Mouse (Mus musculus) lung, postnatal 0 days (tissue): ENCODE results near the gene Atraid. TPM values are rescaled to one million over a fixed set of nuclear protein-coding genes. Genes with fewer than 3 reads are reported as not detected.
A peak's percentile ranks its signal among the peaks of the same experiment; 100 is the strongest.

Experiments
- ATAC-seq: fragments of 200-750 bp; cut with Nextera tagmentation; 2 replicates; pipeline ENCODE4 v1.8.0; 2017; ENCODE audit warnings: moderate library complexity
- DNase-seq: peaks from one replicate; pipeline ENCODE4 v3.0.0-alpha.2; 2016; ENCODE audit warnings: low spot score
- H3K27ac ChIP-seq: fragments of 300-500 bp; sonication (generic); 2 replicates; pipeline ENCODE4 v1.5.1; 2014; ENCODE audit warnings: antibody characterized with exemption, mild to moderate bottlenecking, low read length, mixed read lengths
- H3K27me3 ChIP-seq: fragments of 300-500 bp; sonication (generic); replicated peaks from 2 replicates; pipeline ENCODE4 v1.6.1; 2014; ENCODE audit warnings: low read length, mixed read lengths; ENCODE audit not compliant: insufficient read depth
- H3K36me3 ChIP-seq: fragments of 300-500 bp; sonication (generic); 2 replicates; pipeline ENCODE4 v1.6.1; 2014; ENCODE audit warnings: low read length, mixed read lengths; ENCODE audit not compliant: insufficient read depth
- H3K4me1 ChIP-seq: fragments of 300-500 bp; sonication (generic); 2 replicates; pipeline ENCODE4 v1.6.1; 2014; ENCODE audit warnings: antibody characterized with exemption, low read depth, low read length, mixed read lengths; ENCODE audit not compliant: insufficient read depth
- H3K4me2 ChIP-seq: fragments of 300-500 bp; sonication (generic); replicated peaks from 2 replicates; pipeline ENCODE4 v1.6.1; 2014; ENCODE audit warnings: low read depth, mild to moderate bottlenecking, low read length, moderate library complexity, mixed read lengths
- H3K4me3 ChIP-seq: fragments of 300-500 bp; sonication (generic); 2 replicates; pipeline ENCODE4 v1.5.1; 2014; ENCODE audit warnings: low read depth, low read length
- H3K9ac ChIP-seq: fragments of 300-500 bp; sonication (generic); replicated peaks from 2 replicates; pipeline ENCODE4 v1.6.1; 2014; ENCODE audit warnings: low read depth, mild to moderate bottlenecking
- H3K9me3 ChIP-seq: fragments of 300-500 bp; sonication (generic); 2 replicates; pipeline ENCODE4 v1.6.1; 2016; ENCODE audit warnings: low read length, mixed read lengths
- CTCF ChIP-seq: IDR thresholded peaks from 2 replicates; pipeline ENCODE4 v1.5.1; 2016; ENCODE audit warnings: antibody characterized with exemption, mild to moderate bottlenecking
- EP300 ChIP-seq: IDR thresholded peaks from 2 replicates; pipeline ENCODE4 v1.6.1; 2016; ENCODE audit warnings: antibody characterized with exemption, mild to moderate bottlenecking, control low read depth
- WGBS: fragments of 180-500 bp; shearing (Covaris S2); extraction: QIAGEN DNeasy Blood & Tissue Kit; methylation state at CpG from one replicate; pipeline ENCODE4 v1.1.7; 2014; 5-methylcytosine and 5-hydroxymethylcytosine counted together
- polyA plus RNA-seq: library from polyadenylated mRNA; unstranded; fragments of >200 nt; fragmentation: Nextera tagmentation; extraction: Ambion mirVana; gene quantifications from 2 replicates; pipeline ENCODE4 v1.2.1, GENCODE M21; 2015

The Atraid gene
- polyA plus RNA-seq, 1 experiment from 2014 or later, result 289 TPM

- no peak for ATAC-seq
- H3K4me1 ChIP-seq, result peaks cover 15% of the 10 kb centered on the region
- H3K9me3 ChIP-seq, result no peaks in the 10 kb centered on the region
- DNase-seq, result no peak
- peaks cover 72% of the 10 kb centered on the region for H3K27me3 ChIP-seq
- no peak overlapping the region for H3K9ac ChIP-seq
- peak overlapping the region; percentile 59 for H3K4me2 ChIP-seq
- WGBS, result 3% methylated on average over 40 of the region's 53 CpGs
- H3K4me3 ChIP-seq, result peak overlapping the region; percentile 34
- TF ChIP-seq CTCF, result no peak
- no peak for TF ChIP-seq EP300
- H3K27ac ChIP-seq, result no peak overlapping the region
- no peaks in the 10 kb centered on the region for H3K36me3 ChIP-seq
These were observed 44.3 kb downstream of the Atraid start for GRCm38 (mm10) chr5:31092231-31092975.

- H3K9ac ChIP-seq, result no peak overlapping the region
- under 1% methylated on average over 23 of the region's 54 CpGs for WGBS
- H3K27ac ChIP-seq, result no peak overlapping the region
- ATAC-seq (peak; percentile 43), DNase-seq (peak; percentile 36)
- no peaks in the 10 kb centered on the region for H3K36me3 ChIP-seq
- TF ChIP-seq EP300 (no peak), CTCF (no peak)
- peaks cover 65% of the 10 kb centered on the region for H3K27me3 ChIP-seq
- H3K4me1 ChIP-seq, result peaks cover 15% of the 10 kb centered on the region
- no peaks in the 10 kb centered on the region for H3K9me3 ChIP-seq
- H3K4me2 ChIP-seq, result peak overlapping the region; percentile 59
- H3K4me3 ChIP-seq, result peak overlapping the region; percentile 34
These were observed 45.3 kb downstream of the Atraid start for GRCm38 (mm10) chr5:31093151-31094041.

GRCm38 (mm10) chr5:31094100-31094798 is 46.1 kb downstream of the Atraid start:
- ATAC-seq (no peak), DNase-seq (no peak)
- Histone ChIP-seq H3K9ac (no peak overlapping the region), H3K36me3 (no peaks in the 10 kb centered on the region), H3K27me3 (peaks cover 62% of the 10 kb centered on the region), H3K9me3 (no peaks in the 10 kb centered on the region), H3K4me3 (peak overlapping the region; percentile 30; the same call in 1 of the 2 replicates), H3K4me2 (no peak overlapping the region; the same call in 1 of the 2 replicates), H3K27ac (no peak overlapping the region), H3K4me1 (peaks cover 15% of the 10 kb centered on the region)
- TF ChIP-seq EP300, result no peak
- no peak for TF ChIP-seq CTCF
- 3% methylated on average over 29 of the region's 29 CpGs for WGBS

- Histone ChIP-seq H3K4me2 (peak overlapping the region; percentile 54), H3K9me3 (no peaks in the 10 kb centered on the region), H3K27me3 (peaks cover 58% of the 10 kb centered on the region), H3K4me1 (peaks cover 15% of the 10 kb centered on the region), H3K27ac (no peak overlapping the region), H3K36me3 (no peaks in the 10 kb centered on the region), H3K4me3 (peak overlapping the region; percentile 30), H3K9ac (no peak overlapping the region)
- WGBS, result under 1% methylated on average over 58 of the region's 59 CpGs
- TF ChIP-seq CTCF (peak; percentile 55), EP300 (no peak)
- DNase-seq, result peak; percentile 76
- peak; percentile 83 for ATAC-seq
These were observed 46.9 kb downstream of the Atraid start for GRCm38 (mm10) chr5:31094799-31095691.

GRCm38 (mm10) chr5:31095711-31096480 is 47.8 kb downstream of the Atraid start:
- no peak for ATAC-seq
- TF ChIP-seq CTCF (no peak), EP300 (no peak)
- H3K9ac ChIP-seq, result no peak overlapping the region
- no peak for DNase-seq
- H3K4me1 ChIP-seq, result peaks cover 15% of the 10 kb centered on the region
- H3K4me3 ChIP-seq, result peak overlapping the region; percentile 30; the same call in 1 of the 2 replicates
- H3K27ac ChIP-seq, result no peak overlapping the region
- no peaks in the 10 kb centered on the region for H3K9me3 ChIP-seq
- WGBS, result 27% methylated on average over 11 of the region's 11 CpGs
- H3K27me3 ChIP-seq, result peaks cover 57% of the 10 kb centered on the region
- H3K36me3 ChIP-seq, result no peaks in the 10 kb centered on the region
- peak overlapping the region; percentile 54 for H3K4me2 ChIP-seq

Other genes with a start within 250 kb of the Atraid start
- gene Mapre3, start 233.7 kb upstream of the Atraid start, polyA plus RNA-seq, result 23.2 and 27.2 TPM in 2 replicates
- 58.2 and 63.8 TPM in 2 replicates for gene Tmem214, start 180.3 kb upstream of the Atraid start, polyA plus RNA-seq
- 9.9 and 10.2 TPM in 2 replicates for gene Agbl5, start 159.6 kb upstream of the Atraid start, polyA plus RNA-seq
- 340 and 365 TPM in 2 replicates for gene Ost4, start 140.5 kb upstream of the Atraid start, polyA plus RNA-seq
- 121 and 135 TPM in 2 replicates for gene Emilin1, start 134.9 kb upstream of the Atraid start, polyA plus RNA-seq
- 43.6 and 48.7 TPM in 2 replicates for gene Khk, start 126.9 kb upstream of the Atraid start, polyA plus RNA-seq
- gene Cgref1, start 102.7 kb upstream of the Atraid start, polyA plus RNA-seq, result 1.8 and 2.3 TPM in 2 replicates
- 76.5 and 79.7 TPM in 2 replicates for gene Preb, start 88.0 kb upstream of the Atraid start, polyA plus RNA-seq
- gene Tcf23, start 79.7 kb upstream of the Atraid start, polyA plus RNA-seq, result 0.44 and 0.49 TPM in 2 replicates
- gene Slc5a6, start 612 bp downstream of the Atraid start, polyA plus RNA-seq, result 3.4 and 3.6 TPM in 2 replicates
- 4.1 and 4.2 TPM in 2 replicates for gene Cad, start 6.5 kb downstream of the Atraid start, polyA plus RNA-seq
- gene Dnajc5g, start 58.0 kb downstream of the Atraid start, polyA plus RNA-seq, result not detected in 2 replicates
- not detected in 2 replicates for gene Slc30a3, start 59.9 kb downstream of the Atraid start, polyA plus RNA-seq
- 0.49 and 0.55 TPM in 2 replicates for gene Trim54, start 68.4 kb downstream of the Atraid start, polyA plus RNA-seq
- gene Ucn, start 90.5 kb downstream of the Atraid start, polyA plus RNA-seq, result not detected in 2 replicates
- gene Mpv17, start 105.9 kb downstream of the Atraid start, polyA plus RNA-seq, result 38.2 and 53.6 TPM in 2 replicates
- gene Gm29609, start 131.6 kb downstream of the Atraid start, polyA plus RNA-seq, result 0.73 TPM in 1 of 2 replicates, not detected in the other
- 24.2 and 26.2 TPM in 2 replicates for gene Gtf3c2, start 131.8 kb downstream of the Atraid start, polyA plus RNA-seq
- gene Snx17, start 144.9 kb downstream of the Atraid start, polyA plus RNA-seq, result 103 and 106 TPM in 2 replicates
- 44.4 and 45.0 TPM in 2 replicates for gene Eif2b4, start 145.1 kb downstream of the Atraid start, polyA plus RNA-seq
- gene Zfp513, start 154.0 kb downstream of the Atraid start, polyA plus RNA-seq, result 6.6 and 7.4 TPM in 2 replicates
- gene Ppm1g, start 172.4 kb downstream of the Atraid start, polyA plus RNA-seq, result 77.6 TPM in 2 replicates
- gene Nrbp1, start 192.6 kb downstream of the Atraid start, polyA plus RNA-seq, result 125 and 131 TPM in 2 replicates
- 0.45 and 0.62 TPM in 2 replicates for gene Gm9970, start 192.9 kb downstream of the Atraid start, polyA plus RNA-seq
- gene Krtcap3, start 203.4 kb downstream of the Atraid start, polyA plus RNA-seq, result 44.5 and 50.4 TPM in 2 replicates
- 24.2 and 25.6 TPM in 2 replicates for gene Ift172, start 242.8 kb downstream of the Atraid start, polyA plus RNA-seq
- 9.7 and 11.8 TPM in 2 replicates for gene Fndc4, start 247.8 kb downstream of the Atraid start, polyA plus RNA-seq
- gene Gckr, start 249.1 kb downstream of the Atraid start, polyA plus RNA-seq, result 0.08 TPM in 1 of 2 replicates, not detected in the other